Mouse (Mus musculus): ENCODE data around the gene Eif2b2. TPM values are rescaled to one million over a fixed set of nuclear protein-coding genes. Genes with fewer than 3 reads are reported as not detected.

Eif2b2 gene
- polyA plus RNA-seq (2012; fragmentation: generic; extraction: Trizol), result 294 TPM
- long read RNA-seq, experiment 1, transcript Eif2b2-201 (8 exons, 1,605 nt), result major isoform, 102 of 130 reads
- long read RNA-seq, experiment 1, partial matches to known transcripts, result 16 of 130 reads
- long read RNA-seq, experiment 1, other reads (novel, unspliced or antisense), result 10 of 130 reads
- long read RNA-seq, experiment 2, transcript Eif2b2-201 (8 exons, 1,605 nt), result major isoform, 173 of 195 reads
- long read RNA-seq, experiment 2, partial matches to known transcripts, result 9 of 195 reads
- long read RNA-seq, experiment 2, other reads (novel, unspliced or antisense), result 9 of 195 reads

GRCm38 (mm10) chr12:85219236-85219904 is at the start of gene Eif2b2:
Gene Eif2b2 (plus strand): TSS chr12:85219481.
- peak; percentile 29 for TF ChIP-seq MAX (IDR thresholded peaks at IDR 0.05)
- no peak for TF ChIP-seq MYOD1 (IDR thresholded peaks at IDR 0.05; ENCODE audit: control insufficient read depth, insufficient read length, low read depth)
- H3ac ChIP-seq (ENCODE audit: control insufficient read depth, insufficient read length, low read depth), result peak within 1 kb of the TSS; percentile 87
- H3K4me3 ChIP-seq (ENCODE audit: insufficient read depth, poor library complexity, severe bottlenecking), result peak within 1 kb of the TSS; percentile 100
- peaks cover 39% of the 10 kb centered on the region for H3K36me3 ChIP-seq (ENCODE audit: control insufficient read depth, insufficient read depth)
- peaks cover 42% of the 10 kb centered on the region for H3K79me2 ChIP-seq (ENCODE audit: control insufficient read depth, insufficient read depth)
- peaks cover 21% of the 10 kb centered on the region for H3K79me3 ChIP-seq (ENCODE audit: low read depth)
- no peaks in the 10 kb centered on the region for H3K27me3 ChIP-seq (ENCODE audit: control insufficient read depth, insufficient read depth, insufficient read length)

DNA sequence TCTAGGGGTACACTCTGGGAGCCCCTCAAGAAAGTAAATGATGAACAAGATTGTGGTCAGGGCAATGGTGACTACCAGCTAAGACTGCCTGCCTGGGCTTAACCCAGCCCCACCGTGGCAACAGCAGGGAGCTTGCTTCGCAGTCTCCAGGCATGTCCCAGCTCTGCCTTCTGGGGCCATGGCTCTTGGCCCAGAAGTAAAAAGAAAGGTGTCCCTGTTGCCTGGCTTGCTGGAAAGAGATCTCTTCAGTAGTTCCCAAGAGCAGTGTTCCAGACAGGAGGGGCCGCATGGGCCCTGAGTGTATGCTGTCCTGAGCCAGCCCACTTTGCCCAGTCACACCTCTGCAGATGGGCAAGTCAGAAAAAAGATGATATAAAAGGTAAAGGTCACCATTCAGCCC is 49.4 kb upstream of the Eif2b2 start:
- Histone ChIP-seq H3K79me2 (ENCODE audit: control insufficient read depth, insufficient read depth) (peaks cover 9% of the 10 kb centered on the region), H3ac (ENCODE audit: control insufficient read depth, insufficient read length, low read depth) (no peak overlapping the region), H3K27me3 (ENCODE audit: control insufficient read depth, insufficient read depth, insufficient read length) (no peaks in the 10 kb centered on the region), H3K4me3 (ENCODE audit: insufficient read depth, poor library complexity, severe bottlenecking) (no peak overlapping the region), H3K79me3 (ENCODE audit: low read depth) (no peaks in the 10 kb centered on the region), H3K36me3 (ENCODE audit: control insufficient read depth, insufficient read depth) (peaks cover 59% of the 10 kb centered on the region)
- TF ChIP-seq MAX (IDR thresholded peaks at IDR 0.05), result no peak
- no peak for TF ChIP-seq CEBPB (IDR thresholded peaks at IDR 0.05; ENCODE audit: low read depth)
- TF ChIP-seq MYOG (IDR thresholded peaks at IDR 0.05; ENCODE audit: control insufficient read depth, extremely low read depth, insufficient read length), result no peak
- no peak for TF ChIP-seq FOSL1 (IDR thresholded peaks at IDR 0.05; ENCODE audit: insufficient read depth, low read length, poor library complexity, severe bottlenecking)
- TF ChIP-seq MYOD1 (IDR thresholded peaks at IDR 0.05; ENCODE audit: control insufficient read depth, insufficient read length, low read depth), result no peak
- TF ChIP-seq USF1 (IDR thresholded peaks at IDR 0.05; ENCODE audit: low read depth), result no peak
- no peak for TF ChIP-seq CTCF (IDR thresholded peaks at IDR 0.05; ENCODE audit: control insufficient read depth, insufficient read depth, insufficient read length)

DNA sequence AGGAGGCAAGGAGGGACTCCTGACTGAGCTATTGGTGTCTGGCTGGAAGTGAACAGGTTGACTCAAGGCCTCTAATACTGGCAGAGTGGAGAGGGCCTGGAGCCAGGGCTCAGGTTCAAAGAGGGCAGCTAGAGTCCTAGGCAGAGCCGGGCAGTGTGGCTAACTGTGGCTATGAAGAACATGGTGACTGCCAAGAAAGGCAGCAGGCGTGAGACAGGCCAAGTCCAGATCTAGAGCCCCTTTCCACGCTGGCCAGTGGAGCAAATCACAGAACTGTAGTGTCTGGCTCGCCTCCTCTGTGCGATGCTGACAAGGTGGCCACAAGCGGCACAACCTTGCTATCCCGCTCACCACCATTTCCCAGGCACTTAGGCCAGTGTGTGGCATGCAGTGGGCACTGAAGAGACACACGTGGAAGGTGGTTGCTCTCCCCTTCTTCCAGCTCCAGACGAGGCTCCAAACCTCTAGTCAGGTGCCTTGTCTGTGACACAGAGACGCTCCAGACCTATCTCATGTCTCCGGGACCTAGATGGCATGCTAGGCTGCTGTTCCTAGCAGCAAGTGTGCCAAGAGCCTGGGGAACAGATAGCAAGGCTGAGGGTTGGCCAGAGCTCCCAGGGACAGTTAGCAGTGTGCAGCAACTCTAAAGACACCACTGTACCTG is 48.9 kb upstream of the Eif2b2 start:
- Histone ChIP-seq H3ac (ENCODE audit: control insufficient read depth, insufficient read length, low read depth) (no peak overlapping the region), H3K36me3 (ENCODE audit: control insufficient read depth, insufficient read depth) (peaks cover 59% of the 10 kb centered on the region), H3K27me3 (ENCODE audit: control insufficient read depth, insufficient read depth, insufficient read length) (no peaks in the 10 kb centered on the region), H3K79me3 (ENCODE audit: low read depth) (peaks cover under 1% of the 10 kb centered on the region), H3K4me3 (ENCODE audit: insufficient read depth, poor library complexity, severe bottlenecking) (no peak overlapping the region), H3K79me2 (ENCODE audit: control insufficient read depth, insufficient read depth) (peaks cover 15% of the 10 kb centered on the region)
- TF ChIP-seq CTCF (IDR thresholded peaks at IDR 0.05; ENCODE audit: control insufficient read depth, insufficient read depth, insufficient read length) (no peak), MYOD1 (IDR thresholded peaks at IDR 0.05; ENCODE audit: control insufficient read depth, insufficient read length, low read depth) (no peak), USF1 (IDR thresholded peaks at IDR 0.05; ENCODE audit: low read depth) (no peak), MYOG (IDR thresholded peaks at IDR 0.05; ENCODE audit: control insufficient read depth, extremely low read depth, insufficient read length) (no peak), MAX (IDR thresholded peaks at IDR 0.05) (no peak), FOSL1 (IDR thresholded peaks at IDR 0.05; ENCODE audit: insufficient read depth, low read length, poor library complexity, severe bottlenecking) (no peak), CEBPB (IDR thresholded peaks at IDR 0.05; ENCODE audit: low read depth) (no peak)

DNA sequence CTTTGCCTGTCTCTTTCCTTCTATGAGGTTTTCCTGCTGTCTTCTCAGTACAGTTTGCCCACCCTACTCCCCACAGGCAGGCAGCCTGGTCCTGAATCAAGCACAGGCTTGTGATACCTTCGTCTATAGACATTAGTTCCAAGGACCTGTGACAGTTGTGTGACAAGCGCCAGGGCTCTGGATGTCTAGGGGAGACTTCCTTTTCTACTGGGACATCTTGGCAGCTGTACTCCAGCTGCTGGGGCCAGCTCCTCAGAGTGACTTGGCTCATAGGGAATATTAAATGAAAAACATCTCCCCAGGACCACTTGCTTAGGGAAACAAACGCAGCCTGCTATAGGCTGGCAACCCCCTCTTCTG is 48.4 kb upstream of the Eif2b2 start:
- H3K27me3 ChIP-seq (ENCODE audit: control insufficient read depth, insufficient read depth, insufficient read length), result no peaks in the 10 kb centered on the region
- peaks cover 20% of the 10 kb centered on the region for H3K79me2 ChIP-seq (ENCODE audit: control insufficient read depth, insufficient read depth)
- H3K36me3 ChIP-seq (ENCODE audit: control insufficient read depth, insufficient read depth), result peaks cover 55% of the 10 kb centered on the region
- no peak for TF ChIP-seq USF1 (IDR thresholded peaks at IDR 0.05; ENCODE audit: low read depth)
- no peak for TF ChIP-seq MAX (IDR thresholded peaks at IDR 0.05)
- no peak for TF ChIP-seq CTCF (IDR thresholded peaks at IDR 0.05; ENCODE audit: control insufficient read depth, insufficient read depth, insufficient read length)
- no peak for TF ChIP-seq FOSL1 (IDR thresholded peaks at IDR 0.05; ENCODE audit: insufficient read depth, low read length, poor library complexity, severe bottlenecking)
- TF ChIP-seq MYOG (IDR thresholded peaks at IDR 0.05; ENCODE audit: control insufficient read depth, extremely low read depth, insufficient read length), result no peak
- TF ChIP-seq MYOD1 (IDR thresholded peaks at IDR 0.05; ENCODE audit: control insufficient read depth, insufficient read length, low read depth), result no peak
- TF ChIP-seq CEBPB (IDR thresholded peaks at IDR 0.05; ENCODE audit: low read depth), result no peak
- peaks cover 5% of the 10 kb centered on the region for H3K79me3 ChIP-seq (ENCODE audit: low read depth)
- no peak overlapping the region for H3K4me3 ChIP-seq (ENCODE audit: insufficient read depth, poor library complexity, severe bottlenecking)
- no peak overlapping the region for H3ac ChIP-seq (ENCODE audit: control insufficient read depth, insufficient read length, low read depth)

DNA sequence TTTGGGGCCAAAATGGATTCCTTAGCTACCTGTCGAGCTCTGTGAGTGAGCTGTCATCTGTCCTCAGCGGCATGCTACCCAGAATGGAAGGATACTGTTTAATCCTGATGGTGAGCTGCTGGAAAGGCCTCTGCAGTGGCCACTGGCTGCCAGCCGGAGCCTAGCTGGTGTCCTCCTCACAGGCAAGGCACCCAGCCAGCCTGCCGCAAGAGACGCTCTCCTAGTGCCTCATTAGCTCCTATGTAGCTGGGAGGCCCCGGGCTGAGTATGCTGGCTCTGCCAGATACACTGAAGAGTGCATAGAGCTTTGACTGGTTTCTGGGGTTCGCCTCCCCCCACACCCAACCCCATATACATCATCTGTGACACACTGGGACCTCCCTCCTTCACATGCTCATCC is 45.3 kb upstream of the Eif2b2 start:
- Histone ChIP-seq H3K36me3 (ENCODE audit: control insufficient read depth, insufficient read depth) (peaks cover 27% of the 10 kb centered on the region), H3K79me3 (ENCODE audit: low read depth) (peaks cover 11% of the 10 kb centered on the region), H3K79me2 (ENCODE audit: control insufficient read depth, insufficient read depth) (peaks cover 31% of the 10 kb centered on the region), H3K4me3 (ENCODE audit: insufficient read depth, poor library complexity, severe bottlenecking) (no peak overlapping the region), H3ac (ENCODE audit: control insufficient read depth, insufficient read length, low read depth) (no peak overlapping the region), H3K27me3 (ENCODE audit: control insufficient read depth, insufficient read depth, insufficient read length) (no peaks in the 10 kb centered on the region)
- TF ChIP-seq CEBPB (IDR thresholded peaks at IDR 0.05; ENCODE audit: low read depth), result no peak
- TF ChIP-seq MYOG (IDR thresholded peaks at IDR 0.05; ENCODE audit: control insufficient read depth, extremely low read depth, insufficient read length), result no peak
- TF ChIP-seq USF1 (IDR thresholded peaks at IDR 0.05; ENCODE audit: low read depth), result no peak
- no peak for TF ChIP-seq FOSL1 (IDR thresholded peaks at IDR 0.05; ENCODE audit: insufficient read depth, low read length, poor library complexity, severe bottlenecking)
- no peak for TF ChIP-seq MAX (IDR thresholded peaks at IDR 0.05)
- TF ChIP-seq MYOD1 (IDR thresholded peaks at IDR 0.05; ENCODE audit: control insufficient read depth, insufficient read length, low read depth), result no peak
- no peak for TF ChIP-seq CTCF (IDR thresholded peaks at IDR 0.05; ENCODE audit: control insufficient read depth, insufficient read depth, insufficient read length)

Measured in C2C12 (cell line).